Mouse (Mus musculus) MEL (cell line): ENCODE measurements around the gene Slc4a8. TPM values are rescaled to one million over a fixed set of nuclear protein-coding genes. Genes with fewer than 3 reads are reported as not detected.

Experiments used
- DNase-seq: peaks from one replicate; pipeline ENCODE4 v3.0.0; 2011; ENCODE audit warnings: low read depth, low spot score
- H3K27ac ChIP-seq: 2 replicates; pipeline ENCODE4 v1.5.1; 2012; ENCODE audit warnings: low read depth, mild to moderate bottlenecking, control low read depth, low read length, moderate library complexity; ENCODE audit not compliant: control insufficient read depth
- H3K27me3 ChIP-seq, 2 experiments: fragments of 150-350 bp in 1 of 2; sonication (generic) in 1 of 2; 2 replicates each; pipeline ENCODE4 v1.6.1; 2012; ENCODE audit warnings: low read length in 2 of 2, mild to moderate bottlenecking in 2 of 2, improper control_type of control experiment in 1 of 2, moderate library complexity in 1 of 2; ENCODE audit not compliant: insufficient read depth in 2 of 2, control insufficient read depth in 1 of 2
- H3K36me3 ChIP-seq, 2 experiments: 2 replicates each; pipeline ENCODE4 v1.6.1; 2012 to 2014; ENCODE audit warnings: low read length in 2 of 2, improper control_type of control experiment in 1 of 2, inconsistent platforms in 1 of 2, mild to moderate bottlenecking in 1 of 2; ENCODE audit not compliant: insufficient read depth in 2 of 2, control insufficient read depth in 1 of 2
- H3K4me1 ChIP-seq, 2 experiments: fragments of 150-350 bp in 1 of 2; sonication (generic) in 1 of 2; 2 replicates each; pipeline ENCODE4 v1.6.1; 2012; ENCODE audit warnings: low read length in 2 of 2, improper control_type of control experiment in 1 of 2, mild to moderate bottlenecking in 1 of 2; ENCODE audit not compliant: insufficient read depth in 2 of 2, control insufficient read depth in 1 of 2
- H3K4me3 ChIP-seq, 2 experiments: fragments of 150-350 bp in 1 of 2; sonication (generic) in 1 of 2; 2 replicates each; pipeline ENCODE4 v1.5.1; 2012; ENCODE audit warnings: low read depth in 2 of 2, low read length in 2 of 2, mild to moderate bottlenecking in 2 of 2, moderate library complexity in 2 of 2, control low read depth in 1 of 2, improper control_type of control experiment in 1 of 2; ENCODE audit not compliant: control insufficient read depth in 1 of 2, insufficient read depth in 1 of 2
- H3K79me2 ChIP-seq: 2 replicates; pipeline ENCODE4 v1.6.1; 2012; ENCODE audit warnings: mild to moderate bottlenecking, low read length, moderate library complexity; ENCODE audit not compliant: control insufficient read depth, poor library complexity, insufficient read depth
- H3K9ac ChIP-seq: 2 replicates; pipeline ENCODE4 v1.6.1; 2012; ENCODE audit warnings: low read depth, mild to moderate bottlenecking, control low read depth, low read length, moderate library complexity; ENCODE audit not compliant: control insufficient read depth, poor library complexity, severe bottlenecking
- H3K9me3 ChIP-seq: fragments of 150-350 bp; sonication (generic); replicated peaks from 2 replicates; pipeline ENCODE4 v1.6.1; 2012; ENCODE audit warnings: mild to moderate bottlenecking, low read length, improper control_type of control experiment, moderate library complexity; ENCODE audit not compliant: insufficient read depth
- BHLHE40 ChIP-seq: IDR thresholded peaks from 2 replicates; pipeline ENCODE4 v1.6.1; 2012; ENCODE audit warnings: low read depth, mild to moderate bottlenecking, inconsistent platforms, low read length, improper control_type of control experiment, borderline replicate concordance
- CHD1 ChIP-seq: IDR thresholded peaks from 2 replicates; pipeline ENCODE4 v1.6.1; 2012; ENCODE audit warnings: low read depth, mild to moderate bottlenecking, inconsistent platforms, low read length, improper control_type of control experiment
- CTCF ChIP-seq, 3 experiments: IDR thresholded peaks in 2 of 3; conservative IDR thresholded peaks in 1 of 3; 2 replicates each; pipeline ENCODE4 v1.5.1; 2011 to 2012; ENCODE audit warnings: low read length in 3 of 3, low read depth in 2 of 3, mild to moderate bottlenecking in 2 of 3, improper control_type of control experiment in 1 of 3, inconsistent platforms in 1 of 3, mixed read lengths in 1 of 3, moderate library complexity in 1 of 3; ENCODE audit not compliant: control insufficient read depth in 1 of 3, insufficient read depth in 1 of 3, poor library complexity in 1 of 3, severe bottlenecking in 1 of 3
- E2F4 ChIP-seq: IDR thresholded peaks from 2 replicates; pipeline ENCODE4 v1.6.1; 2011; ENCODE audit warnings: low read depth, low read length, improper control_type of control experiment, borderline replicate concordance
- ETS1 ChIP-seq: IDR thresholded peaks from 2 replicates; pipeline ENCODE4 v1.6.1; 2012; ENCODE audit warnings: low read depth, mild to moderate bottlenecking, inconsistent platforms, low read length, improper control_type of control experiment, moderate library complexity
- GABPA ChIP-seq: IDR thresholded peaks from 2 replicates; pipeline ENCODE4 v1.6.1; 2012; ENCODE audit warnings: low read depth, mild to moderate bottlenecking, inconsistent platforms, low read length, improper control_type of control experiment, moderate library complexity
- GATA1 ChIP-seq: IDR thresholded peaks from 2 replicates; pipeline ENCODE4 v1.6.1; 2011; ENCODE audit warnings: low read depth, low read length, improper control_type of control experiment
- HCFC1 ChIP-seq: IDR thresholded peaks from 2 replicates; pipeline ENCODE4 v1.6.1; 2012; ENCODE audit warnings: low read depth, mild to moderate bottlenecking, inconsistent platforms, low read length, improper control_type of control experiment, moderate library complexity
- JUND ChIP-seq: IDR thresholded peaks from 2 replicates; pipeline ENCODE4 v1.6.1; 2011; ENCODE audit warnings: low read depth, mild to moderate bottlenecking, improper control_type of control experiment, low read length
- KAT2A ChIP-seq: conservative IDR thresholded peaks from 2 replicates; pipeline ENCODE4 v1.6.1; 2012; ENCODE audit warnings: low read depth, low read length, improper control_type of control experiment, inconsistent platforms
- MAFK ChIP-seq: IDR thresholded peaks from 2 replicates; pipeline ENCODE4 v1.6.1; 2011; ENCODE audit warnings: low read depth, mild to moderate bottlenecking, low read length, improper control_type of control experiment, borderline replicate concordance
- MAX ChIP-seq: IDR thresholded peaks from 2 replicates; pipeline ENCODE4 v1.6.1; 2011; ENCODE audit warnings: low read length, improper control_type of control experiment
- MAZ ChIP-seq: IDR thresholded peaks from 2 replicates; pipeline ENCODE4 v1.6.1; 2012; ENCODE audit warnings: low read depth, mild to moderate bottlenecking, inconsistent platforms, low read length, improper control_type of control experiment
- MEF2A ChIP-seq: IDR thresholded peaks from 2 replicates; pipeline ENCODE4 v1.6.1; 2014; ENCODE audit warnings: low read depth, mild to moderate bottlenecking, inconsistent platforms, low read length, improper control_type of control experiment; ENCODE audit not compliant: poor library complexity, insufficient replicate concordance, severe bottlenecking; ENCODE audit errors: extremely low read depth
- MXI1 ChIP-seq: IDR thresholded peaks from 2 replicates; pipeline ENCODE4 v1.6.1; 2011; ENCODE audit warnings: mild to moderate bottlenecking, low read depth, low read length, improper control_type of control experiment
- MYB ChIP-seq: IDR thresholded peaks from 2 replicates; pipeline ENCODE4 v1.6.1; 2011; ENCODE audit warnings: mild to moderate bottlenecking, low read depth, low read length, improper control_type of control experiment
- MYC ChIP-seq: IDR thresholded peaks from 2 replicates; pipeline ENCODE4 v1.6.1; 2011; ENCODE audit warnings: low read depth, mild to moderate bottlenecking, low read length, improper control_type of control experiment, moderate library complexity
- NELFE ChIP-seq: IDR thresholded peaks from 2 replicates; pipeline ENCODE4 v1.6.1; 2011; ENCODE audit warnings: low read depth, low read length, improper control_type of control experiment
- POLR2A ChIP-seq, 2 experiments: IDR thresholded peaks; 2 replicates each; pipeline ENCODE4 v1.6.1; 2011 to 2012; ENCODE audit warnings: low read length in 2 of 2, mild to moderate bottlenecking in 2 of 2, control low read depth in 1 of 2, improper control_type of control experiment in 1 of 2, low read depth in 1 of 2, moderate library complexity in 1 of 2; ENCODE audit not compliant: control insufficient read depth in 1 of 2, insufficient read depth in 1 of 2, poor library complexity in 1 of 2
- POLR2AphosphoS2 ChIP-seq: IDR thresholded peaks from 2 replicates; pipeline ENCODE4 v1.6.1; 2011; ENCODE audit warnings: low read length, improper control_type of control experiment
- RAD21 ChIP-seq: IDR thresholded peaks from 2 replicates; pipeline ENCODE4 v1.6.1; 2011; ENCODE audit warnings: mild to moderate bottlenecking, low read depth, low read length, improper control_type of control experiment
- RCOR1 ChIP-seq: IDR thresholded peaks from 2 replicates; pipeline ENCODE4 v1.6.1; 2012; ENCODE audit warnings: low read depth, mild to moderate bottlenecking, inconsistent platforms, low read length, improper control_type of control experiment
- SMC3 ChIP-seq: IDR thresholded peaks from 2 replicates; pipeline ENCODE4 v1.6.1; 2011; ENCODE audit warnings: low read depth, low read length, improper control_type of control experiment
- TAL1 ChIP-seq: IDR thresholded peaks from 2 replicates; pipeline ENCODE4 v1.6.1; 2012; ENCODE audit warnings: mild to moderate bottlenecking, inconsistent platforms, low read length, moderate library complexity, mixed read lengths
- TBP ChIP-seq: IDR thresholded peaks from 2 replicates; pipeline ENCODE4 v1.8.0; 2011; ENCODE audit warnings: low read depth, low read length, improper control_type of control experiment
- TCF12 ChIP-seq: IDR thresholded peaks from 2 replicates; pipeline ENCODE4 v1.6.1; 2014; ENCODE audit warnings: low read depth, mild to moderate bottlenecking, inconsistent platforms, low read length, improper control_type of control experiment, moderate library complexity
- UBTF ChIP-seq: IDR thresholded peaks from 2 replicates; pipeline ENCODE4 v1.6.1; 2012; ENCODE audit warnings: low read depth, mild to moderate bottlenecking, inconsistent platforms, low read length, improper control_type of control experiment, moderate library complexity, borderline replicate concordance; ENCODE audit not compliant: insufficient read depth
- USF1 ChIP-seq: IDR thresholded peaks from 2 replicates; pipeline ENCODE4 v1.6.1; 2014; ENCODE audit warnings: low read depth, mild to moderate bottlenecking, inconsistent platforms, low read length, improper control_type of control experiment, moderate library complexity
- USF2 ChIP-seq, 2 experiments: IDR thresholded peaks; 2 replicates each; pipeline ENCODE4 v1.6.1; 2011 to 2012; ENCODE audit warnings: improper control_type of control experiment in 2 of 2, low read length in 2 of 2, borderline replicate concordance in 1 of 2, inconsistent platforms in 1 of 2, low read depth in 1 of 2, mild to moderate bottlenecking in 1 of 2; ENCODE audit not compliant: insufficient read depth in 1 of 2
- ZC3H11A ChIP-seq: IDR thresholded peaks from 2 replicates; pipeline ENCODE4 v1.6.1; 2012; ENCODE audit warnings: low read depth, mild to moderate bottlenecking, inconsistent platforms, low read length, improper control_type of control experiment
- ZNF384 ChIP-seq: IDR thresholded peaks from 2 replicates; pipeline ENCODE4 v1.6.1; 2012; ENCODE audit warnings: low read depth, mild to moderate bottlenecking, inconsistent platforms, low read length, improper control_type of control experiment
- polyA plus RNA-seq, 2 experiments: library from polyadenylated mRNA; stranded (reverse) in 1 of 2; unstranded in 1 of 2; fragments of >175 nt in 1 of 2; fragments of >200 nt in 1 of 2; gene quantifications; 2 replicates each; pipeline versions ENCODE4 v1.2.1 to v1.2.4; 2012; ENCODE audit warnings: low replicate concordance in 2 of 2, low read depth in 1 of 2; ENCODE audit not compliant: insufficient read length in 2 of 2, insufficient read depth in 1 of 2, missing spikeins in 1 of 2
- total RNA-seq: library from RNA; depleted of rRNA; stranded (reverse); fragments of 300-350 nt; gene quantifications from 2 replicates; pipeline ENCODE4 v1.2.3, GENCODE M21; 2012

Gene Slc4a8
- total and polyA plus RNA-seq, 3 experiments, result 0.35 to 2.5 TPM; not detected in 1

DNA sequence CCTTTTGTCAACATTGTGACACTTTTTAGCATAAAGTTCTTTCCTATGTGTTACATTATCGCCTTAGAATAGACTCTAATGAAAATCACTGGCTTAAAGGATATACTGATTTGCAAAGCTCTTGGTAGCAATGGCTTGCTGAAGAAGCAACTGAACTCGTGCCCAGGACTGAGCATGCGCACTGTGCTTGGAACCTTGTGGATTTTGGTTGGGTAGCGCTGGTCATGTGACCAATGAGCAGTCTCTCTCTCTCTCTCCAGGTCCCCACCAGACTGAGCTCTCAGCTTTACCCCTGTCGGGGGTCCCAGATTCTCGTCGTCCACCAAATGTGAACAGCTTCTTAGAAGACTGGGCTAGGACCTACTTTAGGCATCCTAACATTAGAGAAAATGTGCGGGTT is 75.2 kb downstream of the Slc4a8 start:
- no peak for DNase-seq
- Histone ChIP-seq H3K9ac (no peak overlapping the region), H3K27ac (no peak overlapping the region), H3K79me2 (no peaks in the 10 kb centered on the region), H3K9me3 (no peaks in the 10 kb centered on the region), H3K36me3 (no peaks in the 10 kb centered on the region), H3K4me1 (no peaks in the 10 kb centered on the region), H3K4me3 (no peak overlapping the region), H3K27me3 (peaks cover 2% of the 10 kb centered on the region in 2 experiments; a peak in 2 of 4 replicates)
- TF ChIP-seq POLR2AphosphoS2 (no peak), MAZ (no peak), USF2 (IDR thresholded peaks at IDR 0.05; ENCODE audit: borderline replicate concordance in 1 of 2, insufficient read depth in 1 of 2, low read depth in 1 of 2, low read length in 2 of 2) (0 out of 4 replicates have a peak, but pooled peaks of 1 of the 2 experiments have one; percentile 5), USF1 (peak; percentile 68)

DNA sequence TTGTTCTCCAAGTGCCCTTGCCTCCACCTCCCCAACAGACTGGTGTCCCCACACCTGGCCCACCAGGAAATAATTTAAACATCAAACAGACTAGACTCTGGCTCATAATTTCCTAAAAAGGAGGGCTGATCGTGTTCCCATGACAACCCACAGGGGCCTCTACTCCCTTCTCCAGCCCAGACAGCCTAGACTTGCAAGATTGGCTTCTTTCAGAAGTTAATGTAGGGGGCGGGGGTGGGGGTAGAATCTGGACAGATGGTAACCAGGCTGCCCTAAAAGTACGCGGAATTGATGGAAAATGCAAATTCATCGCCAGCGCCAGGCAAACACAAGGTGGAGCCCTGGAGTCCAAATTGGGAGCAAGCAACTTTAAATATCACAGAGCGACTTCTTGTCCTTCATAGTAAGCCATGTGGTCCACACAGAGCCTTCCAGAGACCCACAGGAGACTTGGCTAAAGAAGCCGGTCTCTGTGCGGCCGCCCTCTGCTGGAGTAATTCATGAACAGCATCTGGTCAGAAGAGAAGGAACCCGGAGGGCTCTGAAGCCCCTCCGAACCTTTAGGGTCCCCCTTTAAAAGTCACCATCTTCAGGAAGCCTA is 77.2 kb downstream of the Slc4a8 start:
- H3K4me1 ChIP-seq, result no peaks in the 10 kb centered on the region
- peak; percentile 52 for DNase-seq
- H3K36me3 ChIP-seq, result no peaks in the 10 kb centered on the region
- no peak overlapping the region for H3K9ac ChIP-seq
- H3K4me3 ChIP-seq, result no peak overlapping the region
- no peaks in the 10 kb centered on the region for H3K79me2 ChIP-seq
- H3K9me3 ChIP-seq, result no peaks in the 10 kb centered on the region
- H3K27me3 ChIP-seq, result peaks cover 0 to 3% of the 10 kb centered on the region in 2 experiments; a peak in 2 of 4 replicates
- no peak overlapping the region for H3K27ac ChIP-seq
- TF ChIP-seq JUND (no peak), TCF12 (no peak), TBP (no peak), TAL1 (no peak), MAFK (no peak), GABPA (no peak), GATA1 (no peak), HCFC1 (no peak), MYB (no peak), CTCF (IDR thresholded peaks at IDR 0.05 in 2 of 3, conservative IDR thresholded peaks at IDR 0.05 in 1 of 3; ENCODE audit: control insufficient read depth in 1 of 3, insufficient read depth in 1 of 3, low read depth in 2 of 3, low read length in 3 of 3, poor library complexity in 1 of 3, severe bottlenecking in 1 of 3) (peak; percentile 59 to 78 (median 76)), ZNF384 (no peak), RAD21 (peak; percentile 47), MAZ (no peak), E2F4 (no peak), MXI1 (no peak), USF2 (IDR thresholded peaks at IDR 0.05; ENCODE audit: borderline replicate concordance in 1 of 2, insufficient read depth in 1 of 2, low read depth in 1 of 2, low read length in 2 of 2) (no peak), KAT2A (no peak), ETS1 (no peak), MEF2A (no peak), RCOR1 (no peak), CHD1 (no peak), BHLHE40 (no peak), ZC3H11A (peak; percentile 49), USF1 (no peak), MAX (no peak), MYC (no peak), NELFE (no peak), UBTF (no peak), POLR2A (IDR thresholded peaks at IDR 0.05; ENCODE audit: control insufficient read depth in 1 of 2, insufficient read depth in 1 of 2, low read depth in 1 of 2, low read length in 2 of 2, poor library complexity in 1 of 2) (no peak), SMC3 (peak; percentile 77)
